Mouse (Mus musculus): ENCODE measurements around the gene Prss12. TPM values are rescaled to one million over a fixed set of nuclear protein-coding genes. Genes with fewer than 3 reads are reported as not detected.

Gene Prss12
- 1 to 10 TPM; 1.7 to 2.1 TPM for total RNA-seq (2021)
- long read RNA-seq, experiment 1, transcript Prss12-201 (11 exons, 2,602 nt), result major isoform, 6 of 6 reads
- long read RNA-seq, experiment 1, partial matches to known transcripts, result 0 of 6 reads
- long read RNA-seq, experiment 1, other reads (novel, unspliced or antisense), result 0 of 6 reads
- long read RNA-seq, experiment 2, transcript Prss12-201 (11 exons, 2,602 nt), result major isoform, 19 of 20 reads
- long read RNA-seq, experiment 2, partial matches to known transcripts, result 1 of 20 reads
- long read RNA-seq, experiment 2, other reads (novel, unspliced or antisense), result 0 of 20 reads

- DNase-seq (ENCODE audit: low spot score in 2 of 2), result peak; percentile 38 to 42
These were observed at the start of gene Prss12 for GRCm38 (mm10) chr3:123446708-123447537. TSS of gene Prss12 (plus strand) at chr3:123446913.

- no peak for DNase-seq (ENCODE audit: low spot score in 2 of 2)
These were observed 48.9 kb upstream of the Prss12 start for GRCm38 (mm10) chr3:123397562-123398481.

DNA sequence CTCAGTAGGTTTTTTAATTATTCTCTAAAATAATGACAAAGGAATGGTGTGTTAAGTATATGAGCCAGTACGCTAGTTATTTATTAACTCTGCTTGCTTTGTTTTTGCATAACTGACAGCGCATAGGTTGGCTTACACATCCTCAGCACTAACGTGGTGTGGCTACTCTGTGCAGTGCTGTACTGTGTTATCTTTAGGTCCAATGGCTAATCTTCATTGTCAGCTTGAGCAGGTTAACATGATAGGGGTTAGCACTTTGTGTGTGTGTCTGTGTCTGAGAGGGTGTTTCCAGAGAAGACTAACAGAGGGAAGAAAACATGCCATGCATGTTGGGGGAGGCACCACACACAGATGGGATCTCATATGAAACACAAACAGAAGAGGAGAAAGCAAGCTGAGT lies 41.8 kb upstream of the Prss12 start:
- DNase-seq (ENCODE audit: low spot score in 2 of 2), result no peak

DNA sequence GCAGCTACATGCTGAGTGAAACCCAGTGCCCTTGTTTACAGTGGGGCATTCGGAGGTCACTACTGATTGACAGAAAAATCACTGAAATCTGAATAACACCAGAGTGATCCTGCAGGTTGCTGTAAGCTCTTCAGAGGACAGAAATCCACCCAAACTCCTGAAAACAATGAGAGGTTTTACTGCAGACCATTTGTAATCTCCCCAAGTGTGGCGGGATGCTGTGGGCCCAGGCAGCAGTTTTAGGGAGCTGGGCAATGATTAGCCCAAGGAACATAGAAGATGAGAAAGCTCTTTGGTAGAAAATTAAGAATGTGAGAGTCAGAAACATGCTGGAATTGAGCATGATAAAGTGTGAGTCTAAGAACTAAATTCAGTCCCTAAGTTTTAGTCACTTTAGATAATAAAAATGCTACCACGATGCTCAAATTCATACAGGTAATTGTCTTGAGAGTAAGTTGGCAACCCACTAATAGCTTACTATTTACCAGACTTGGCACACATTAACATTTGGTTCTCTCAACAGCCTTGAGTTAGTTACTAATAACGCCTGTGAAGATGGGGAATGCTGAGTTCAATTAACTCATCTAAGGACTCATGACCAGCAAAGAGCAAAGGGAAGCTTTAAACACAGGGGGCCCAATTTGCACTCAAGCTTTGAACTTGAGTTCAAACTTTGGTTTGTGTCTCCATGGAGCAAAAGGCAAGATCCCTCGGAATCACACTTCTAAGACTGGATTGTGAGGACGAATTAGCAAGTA lies 34.7 kb upstream of the Prss12 start:
- DNase-seq (ENCODE audit: low spot score in 2 of 2), result no peak

GRCm38 (mm10) chr3:123413173-123413572 lies 33.5 kb upstream of the Prss12 start:
- no peak for DNase-seq (ENCODE audit: low spot score in 2 of 2)

- no peak for DNase-seq (ENCODE audit: low spot score in 2 of 2)
These were observed 21.1 kb upstream of the Prss12 start for GRCm38 (mm10) chr3:123425647-123426046.

- DNase-seq (ENCODE audit: low spot score in 2 of 2), result no peak
These were observed 18.7 kb upstream of the Prss12 start for GRCm38 (mm10) chr3:123428005-123428404.

- DNase-seq (ENCODE audit: low spot score in 2 of 2), result no peak
These were observed 16.9 kb upstream of the Prss12 start for GRCm38 (mm10) chr3:123429597-123430458.

DNA sequence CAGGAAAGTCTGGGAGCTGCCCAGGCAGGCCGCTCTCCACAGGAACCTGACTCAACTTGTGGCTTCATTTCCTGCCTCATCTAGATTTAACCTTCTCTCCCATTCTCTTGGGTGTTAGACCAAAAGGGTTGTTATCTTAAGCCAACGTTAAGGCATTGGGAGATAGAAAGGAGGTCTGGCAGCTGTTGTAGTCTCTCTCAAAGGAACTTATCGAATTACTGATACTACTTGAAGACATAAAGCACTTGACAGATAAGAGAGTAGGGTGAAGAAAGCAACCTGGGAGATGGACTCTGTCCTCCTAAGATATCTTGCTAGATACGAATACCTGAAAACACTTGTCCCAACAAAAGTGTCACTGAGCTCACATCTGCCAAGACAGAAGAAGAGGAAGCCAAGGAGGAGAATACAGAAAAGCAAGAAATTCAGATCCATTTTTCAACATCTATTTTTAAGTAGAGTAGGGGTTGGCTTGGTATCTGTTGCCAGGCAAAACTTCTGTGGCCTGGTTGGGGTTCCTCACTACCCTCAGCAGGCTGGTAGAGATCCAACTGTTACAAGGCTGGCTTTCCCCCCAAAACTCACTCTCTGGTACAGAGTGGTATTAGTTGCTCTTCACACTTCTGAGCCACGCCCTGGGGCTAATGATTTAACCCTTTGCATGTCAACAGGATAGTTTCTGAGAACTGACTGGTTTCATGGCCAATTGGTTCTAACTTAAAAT lies 14.6 kb upstream of the Prss12 start:
- no peak for DNase-seq (ENCODE audit: low spot score in 2 of 2)

DNA sequence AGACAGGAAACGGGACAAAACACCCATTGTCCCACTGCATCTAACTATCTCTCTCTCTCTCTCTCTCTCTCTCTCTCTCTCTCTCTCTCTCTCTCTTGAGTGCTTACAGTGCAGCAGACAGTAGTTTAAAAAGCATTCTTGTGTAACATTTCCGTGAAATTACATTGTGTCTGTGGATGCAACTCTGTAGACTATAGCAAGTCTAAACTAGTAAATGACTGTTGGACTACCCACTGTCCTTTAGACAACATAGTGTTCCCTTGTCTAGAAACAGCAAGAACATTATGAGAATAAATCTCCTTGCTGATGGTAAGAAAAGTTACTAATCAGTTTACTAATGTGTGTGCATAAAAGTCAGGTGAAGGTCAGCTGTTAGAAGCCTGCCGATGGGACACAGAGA lies 13.4 kb upstream of the Prss12 start:
- no peak for DNase-seq (ENCODE audit: low spot score in 2 of 2)

GRCm38 (mm10) chr3:123437608-123438007 lies 9.1 kb upstream of the Prss12 start:
- DNase-seq (ENCODE audit: low spot score in 2 of 2), result no peak

GRCm38 (mm10) chr3:123440490-123440889 lies 6.2 kb upstream of the Prss12 start:
- no peak for DNase-seq (ENCODE audit: low spot score in 2 of 2)

- no peak for DNase-seq (ENCODE audit: low spot score in 2 of 2)
These were observed 2.2 kb upstream of the Prss12 start for GRCm38 (mm10) chr3:123444466-123444865.

GRCm38 (mm10) chr3:123447538-123448059 lies 886 bp downstream of the Prss12 start:
- DNase-seq (ENCODE audit: low spot score in 2 of 2), result peak in 1 of 2 experiments; percentile 14

DNA sequence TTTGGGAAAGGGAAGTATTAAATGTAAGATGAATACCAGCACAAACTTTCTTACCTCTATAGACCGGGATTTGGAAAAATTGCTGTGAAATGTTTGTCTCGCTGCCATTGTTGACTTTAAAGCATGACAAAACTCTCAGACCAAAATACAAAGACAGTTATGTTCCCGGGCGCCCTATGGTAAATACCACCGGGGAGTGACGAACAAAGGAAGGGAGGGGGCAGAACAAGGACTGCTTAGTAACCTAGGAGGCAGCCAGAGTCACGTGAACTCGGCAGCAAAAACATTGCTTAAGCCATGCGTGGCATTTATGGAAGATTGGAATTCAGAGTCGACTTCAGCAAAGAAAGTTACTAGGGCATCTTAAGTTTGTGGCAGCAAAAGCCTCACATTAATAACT lies 1.4 kb downstream of the Prss12 start:
- peak in 1 of 2 experiments; percentile 11 for DNase-seq (ENCODE audit: low spot score in 2 of 2)

DNA sequence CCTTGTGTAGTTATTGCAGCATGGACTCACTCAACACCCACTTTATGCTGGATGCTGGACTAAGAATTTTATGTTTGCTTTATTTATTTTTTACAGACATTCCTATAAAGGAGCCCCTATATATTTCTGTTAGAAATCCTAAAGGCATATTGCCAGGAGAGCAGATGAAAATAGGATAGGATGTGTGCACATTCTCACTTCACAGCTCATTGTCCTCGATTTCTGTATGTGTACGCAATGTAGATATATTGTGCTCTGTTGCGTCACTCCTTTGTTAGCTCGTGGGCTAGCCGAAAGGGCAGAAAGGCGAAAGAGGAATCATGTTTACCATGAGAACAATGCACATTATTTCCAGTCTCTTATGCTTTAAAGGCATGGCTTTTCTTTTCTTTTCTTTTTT lies 3.4 kb downstream of the Prss12 start:
- DNase-seq (ENCODE audit: low spot score in 2 of 2), result no peak

GRCm38 (mm10) chr3:123452904-123453303 lies 6.2 kb downstream of the Prss12 start:
- no peak for DNase-seq (ENCODE audit: low spot score in 2 of 2)

DNA sequence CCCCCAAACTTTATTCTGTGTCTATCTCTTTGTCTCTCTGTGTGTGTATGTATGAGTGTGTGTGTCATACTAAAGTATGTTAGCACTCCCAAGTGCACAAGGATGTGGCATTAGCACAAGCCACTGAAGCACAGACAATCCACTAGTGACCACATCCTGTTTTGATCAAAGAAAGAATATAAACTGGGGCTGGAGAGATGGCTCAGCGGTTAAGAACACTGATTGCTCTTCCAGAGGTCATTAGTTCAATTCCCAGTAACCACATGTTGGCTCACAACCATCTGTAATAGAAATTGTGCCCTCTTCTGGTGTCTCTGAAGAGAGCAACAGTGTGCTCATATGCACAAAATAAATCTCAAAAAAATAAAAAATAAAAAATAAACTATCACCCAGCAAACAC lies 12.8 kb downstream of the Prss12 start:
- DNase-seq (ENCODE audit: low spot score in 2 of 2), result no peak

DNA sequence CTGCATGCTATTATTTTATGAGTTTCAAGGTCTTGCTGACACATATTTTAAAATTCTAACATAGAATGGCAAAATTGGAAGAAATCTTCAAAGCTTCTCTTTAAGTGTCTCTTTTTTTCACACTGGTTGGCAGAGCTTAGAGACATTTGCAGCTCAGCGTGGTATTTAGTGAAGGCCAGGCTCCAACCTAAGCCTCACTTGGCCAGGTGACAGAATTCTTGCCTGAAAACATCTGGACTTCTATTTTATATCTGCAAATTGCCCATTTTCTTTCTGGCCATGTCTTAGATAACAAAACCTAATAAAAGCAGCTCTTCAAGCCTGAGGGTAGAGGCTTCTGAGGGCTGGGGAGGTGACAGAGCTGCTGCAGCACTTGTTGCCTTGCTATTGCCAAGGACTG lies 13.7 kb downstream of the Prss12 start:
- no peak for DNase-seq (ENCODE audit: low spot score in 2 of 2)

Data from adrenal gland, adult 18-20 months (tissue).